Mouse (Mus musculus): ENCODE measurements around the gene Serpini1.
"Not testable (repeated sequence)": the region's sequence is repeated elsewhere in the genome, so short reads cannot be mapped to it uniquely, and the experiment has no call there.

Gene Serpini1

GRCm38 (mm10) chr3:75639546-75639945 lies 82.2 kb downstream of the Serpini1 start:
- no peak for DNase-seq

GRCm38 (mm10) chr3:75647542-75647941 lies 90.2 kb downstream of the Serpini1 start:
- no peak for DNase-seq

- DNase-seq = no peak
Observed at GRCm38 (mm10) chr3:75648226-75648625, 90.9 kb downstream of the Serpini1 start.

GRCm38 (mm10) chr3:75650416-75651154 lies 93.2 kb downstream of the Serpini1 start:
- not testable (repeated sequence) for DNase-seq

GRCm38 (mm10) chr3:75651603-75652115 lies 94.3 kb downstream of the Serpini1 start:
- DNase-seq = no peak

- not testable (repeated sequence) for DNase-seq
Observed at GRCm38 (mm10) chr3:75653901-75654300, 96.6 kb downstream of the Serpini1 start.

- no peak for DNase-seq
Observed at GRCm38 (mm10) chr3:75655578-75656344, 98.4 kb downstream of the Serpini1 start.

- no peak for DNase-seq
Observed at GRCm38 (mm10) chr3:75666962-75667361, 109.6 kb downstream of the Serpini1 start.

- no peak for DNase-seq
Observed at GRCm38 (mm10) chr3:75670425-75670824, 113.1 kb downstream of the Serpini1 start.

GRCm38 (mm10) chr3:75682881-75683280 lies 125.5 kb downstream of the Serpini1 start:
- no peak for DNase-seq

- DNase-seq = no peak
Observed at GRCm38 (mm10) chr3:75686775-75687174, 129.4 kb downstream of the Serpini1 start.

GRCm38 (mm10) chr3:75687187-75687825 lies 130.0 kb downstream of the Serpini1 start:
- no peak for DNase-seq

- no peak for DNase-seq
Observed at GRCm38 (mm10) chr3:75690321-75690720, 133.0 kb downstream of the Serpini1 start.

- DNase-seq = no peak
Observed at GRCm38 (mm10) chr3:75692088-75692487, 134.7 kb downstream of the Serpini1 start.

Data from cerebellum, adult 9-10 months (tissue).